Mouse (Mus musculus) kidney, postnatal 14 days (tissue): Measurements from ENCODE around the gene Mtss1l.
A peak's percentile ranks its signal among the peaks of the same experiment; 100 is the strongest.

Source experiments
- DNase-seq: peaks from one replicate; pipeline ENCODE4 v3.0.0; 2022; ENCODE audit warnings: mixed read lengths

The Mtss1l gene

GRCm38 (mm10) chr8:110720685-110721598, at the start of gene Mtss1l:
Gene Mtss1l (plus strand): TSS chr8:110721476.
- DNase-seq = peak; percentile 91

- peak; percentile 67 for DNase-seq
These were observed 49.1 kb upstream of the Mtss1l start for GRCm38 (mm10) chr8:110672133-110672532.

GRCm38 (mm10) chr8:110673168-110673567, 48.1 kb upstream of the Mtss1l start:
- DNase-seq = peak; percentile 55

- no peak for DNase-seq
These were observed 46.7 kb upstream of the Mtss1l start for GRCm38 (mm10) chr8:110674589-110674988.

GRCm38 (mm10) chr8:110676702-110677101, 44.6 kb upstream of the Mtss1l start:
- DNase-seq = no peak

- DNase-seq = no peak
These were observed 44.1 kb upstream of the Mtss1l start for GRCm38 (mm10) chr8:110677174-110677660.

- DNase-seq = no peak
These were observed 42.3 kb upstream of the Mtss1l start for GRCm38 (mm10) chr8:110678989-110679388.

- peak; percentile 84 for DNase-seq
These were observed 33.5 kb upstream of the Mtss1l start for GRCm38 (mm10) chr8:110687726-110688125.

GRCm38 (mm10) chr8:110689961-110690360, 31.3 kb upstream of the Mtss1l start:
- DNase-seq = no peak

GRCm38 (mm10) chr8:110694226-110694625, 27.1 kb upstream of the Mtss1l start:
- DNase-seq = no peak

GRCm38 (mm10) chr8:110694826-110695225, 26.4 kb upstream of the Mtss1l start:
- DNase-seq = no peak

GRCm38 (mm10) chr8:110695431-110695830, 25.8 kb upstream of the Mtss1l start:
- DNase-seq = no peak

- DNase-seq = no peak
These were observed 25.2 kb upstream of the Mtss1l start for GRCm38 (mm10) chr8:110696051-110696450.

GRCm38 (mm10) chr8:110697571-110697970, 23.7 kb upstream of the Mtss1l start:
- no peak for DNase-seq

GRCm38 (mm10) chr8:110698098-110698497, 23.2 kb upstream of the Mtss1l start:
- no peak for DNase-seq

GRCm38 (mm10) chr8:110699501-110699900, 21.8 kb upstream of the Mtss1l start:
- DNase-seq = no peak

- no peak for DNase-seq
These were observed 20.7 kb upstream of the Mtss1l start for GRCm38 (mm10) chr8:110700561-110700960.

- DNase-seq = peak; percentile 70
These were observed 18.4 kb upstream of the Mtss1l start for GRCm38 (mm10) chr8:110702636-110703459.

GRCm38 (mm10) chr8:110703460-110704061, 17.7 kb upstream of the Mtss1l start:
- DNase-seq = no peak

- DNase-seq = no peak
These were observed 17.2 kb upstream of the Mtss1l start for GRCm38 (mm10) chr8:110704103-110704502.

GRCm38 (mm10) chr8:110705391-110706287, 15.6 kb upstream of the Mtss1l start:
- DNase-seq = no peak

- DNase-seq = no peak
These were observed 14.9 kb upstream of the Mtss1l start for GRCm38 (mm10) chr8:110706288-110706870.
